Mouse (Mus musculus): ENCODE results near the gene Gsdma2. TPM values are rescaled to one million over a fixed set of nuclear protein-coding genes. Genes with fewer than 3 reads are reported as not detected.

Gene Gsdma2
- polyA plus RNA-seq (2012; rRNA removed; ENCODE audit: low replicate concordance): not detected in 2 replicates

GRCm38 (mm10) chr11:98646459-98646858, at the start of gene Gsdma2:
Gsdma2 (plus strand) TSS chr11:98646759.

GRCm38 (mm10) chr11:98597991-98598390, 48.6 kb upstream of the Gsdma2 start, which contains the start of gene Lrrc3c:
Lrrc3c (plus strand) TSS chr11:98598291.

GRCm38 (mm10) chr11:98625611-98626410, 20.7 kb upstream of the Gsdma2 start, which contains the start of the genes Gm12355 and Gsdma3:
Gm12355 (minus strand) TSS chr11:98625661.
Gsdma3 (plus strand) TSS chr11:98626360.

GRCm38 (mm10) chr11:98664091-98664490, 17.5 kb downstream of the Gsdma2 start, which contains the start of gene Gsdma:
Gsdma (plus strand) TSS chr11:98664351.

GRCm38 (mm10) chr11:98681786-98682745, 35.5 kb downstream of the Gsdma2 start, which contains the start of gene Psmd3:
Psmd3 (plus strand) TSS chr11:98682554.

GRCm38 (mm10) chr11:98701213-98701670, 54.7 kb downstream of the Gsdma2 start, which contains the start of gene Csf3:
Csf3 (plus strand) TSS chr11:98701263.

Other genes starting within 250 kb of the Gsdma2 start
- 21.3 and 24.6 TPM in 2 replicates for gene Pgap3, start 246.3 kb upstream of the Gsdma2 start, polyA plus RNA-seq (2012; rRNA removed; ENCODE audit: low replicate concordance)
- 22.4 and 29.5 TPM in 2 replicates for gene Erbb2, start 234.3 kb upstream of the Gsdma2 start, polyA plus RNA-seq (2012; rRNA removed; ENCODE audit: low replicate concordance)
- gene Mien1, start 207.8 kb upstream of the Gsdma2 start, polyA plus RNA-seq (2012; rRNA removed; ENCODE audit: low replicate concordance): 48.3 and 68.1 TPM in 2 replicates
- 29.3 and 38.8 TPM in 2 replicates for gene Grb7, start 200.4 kb upstream of the Gsdma2 start, polyA plus RNA-seq (2012; rRNA removed; ENCODE audit: low replicate concordance)
- 19.7 and 38.8 TPM in 2 replicates for gene Ikzf3, start 100.7 kb upstream of the Gsdma2 start, polyA plus RNA-seq (2012; rRNA removed; ENCODE audit: low replicate concordance)
- 0.43 and 0.88 TPM in 2 replicates for gene Zpbp2, start 95.7 kb upstream of the Gsdma2 start, polyA plus RNA-seq (2012; rRNA removed; ENCODE audit: low replicate concordance)
- 218 and 235 TPM in 2 replicates for gene Ormdl3, start 59.4 kb upstream of the Gsdma2 start, polyA plus RNA-seq (2012; rRNA removed; ENCODE audit: low replicate concordance)
- not detected in 2 replicates for gene Lrrc3c, start 48.5 kb upstream of the Gsdma2 start, polyA plus RNA-seq (2012; rRNA removed; ENCODE audit: low replicate concordance)
- gene Gm12355, start 21.1 kb upstream of the Gsdma2 start, polyA plus RNA-seq (2012; rRNA removed; ENCODE audit: low replicate concordance): not detected in 2 replicates
- gene Gsdma3, start 20.4 kb upstream of the Gsdma2 start, polyA plus RNA-seq (2012; rRNA removed; ENCODE audit: low replicate concordance): 0.52 TPM in 1 of 2 replicates, not detected in the other
- gene Gsdma, start 17.6 kb downstream of the Gsdma2 start, polyA plus RNA-seq (2012; rRNA removed; ENCODE audit: low replicate concordance): 0.05 and 0.52 TPM in 2 replicates
- gene Psmd3, start 35.8 kb downstream of the Gsdma2 start, polyA plus RNA-seq (2012; rRNA removed; ENCODE audit: low replicate concordance): 169 and 195 TPM in 2 replicates
- 1.1 and 1.7 TPM in 2 replicates for gene Csf3, start 54.5 kb downstream of the Gsdma2 start, polyA plus RNA-seq (2012; rRNA removed; ENCODE audit: low replicate concordance)
- 75.8 and 98.2 TPM in 2 replicates for gene Med24, start 82.7 kb downstream of the Gsdma2 start, polyA plus RNA-seq (2012; rRNA removed; ENCODE audit: low replicate concordance)
- gene Thra, start 93.9 kb downstream of the Gsdma2 start, polyA plus RNA-seq (2012; rRNA removed; ENCODE audit: low replicate concordance): 88.4 and 134 TPM in 2 replicates
- 163 and 226 TPM in 2 replicates for gene Nr1d1, start 128.6 kb downstream of the Gsdma2 start, polyA plus RNA-seq (2012; rRNA removed; ENCODE audit: low replicate concordance)
- gene Msl1, start 148.8 kb downstream of the Gsdma2 start, polyA plus RNA-seq (2012; rRNA removed; ENCODE audit: low replicate concordance): 38.4 and 55.7 TPM in 2 replicates
- 37.2 and 39.8 TPM in 2 replicates for gene Casc3, start 158.1 kb downstream of the Gsdma2 start, polyA plus RNA-seq (2012; rRNA removed; ENCODE audit: low replicate concordance)
- gene Rapgefl1, start 190.0 kb downstream of the Gsdma2 start, polyA plus RNA-seq (2012; rRNA removed; ENCODE audit: low replicate concordance): 11.6 and 16.3 TPM in 2 replicates
- 10.4 and 20.9 TPM in 2 replicates for gene Wipf2, start 216.9 kb downstream of the Gsdma2 start, polyA plus RNA-seq (2012; rRNA removed; ENCODE audit: low replicate concordance)

Data from mammary gland, adult 2 months (tissue).